Mouse (Mus musculus) heart, embryonic 13.5 days (tissue): ENCODE data around the gene Gm11541. TPM values are rescaled to one million over a fixed set of nuclear protein-coding genes. Genes with fewer than 3 reads are reported as not detected.

Experiments
- ATAC-seq: fragments of 200-750 bp; cut with Nextera tagmentation; 2 replicates; pipeline ENCODE4 v1.8.0; 2017; ENCODE audit warnings: moderate TSS enrichment; ENCODE audit not compliant: insufficient number of reproducible peaks, low FRiP score, low TSS enrichment; ENCODE audit errors: extremely low read depth
- H3K27ac ChIP-seq: fragments of 300-500 bp; sonication (generic); replicated peaks from 2 replicates; pipeline ENCODE4 v1.5.1; 2015; ENCODE audit warnings: moderate library complexity, mild to moderate bottlenecking, inconsistent platforms
- H3K27me3 ChIP-seq: fragments of 300-500 bp; sonication (generic); replicated peaks from 2 replicates; pipeline ENCODE4 v1.6.1; 2015; ENCODE audit warnings: mild to moderate bottlenecking, inconsistent platforms
- H3K36me3 ChIP-seq: fragments of 300-500 bp; sonication (generic); 2 replicates; pipeline ENCODE4 v1.6.1; 2015; ENCODE audit warnings: mild to moderate bottlenecking, inconsistent platforms
- H3K4me1 ChIP-seq: fragments of 300-500 bp; sonication (generic); 2 replicates; pipeline ENCODE4 v1.6.1; 2015; ENCODE audit warnings: inconsistent platforms
- H3K4me2 ChIP-seq: fragments of 300-500 bp; sonication (generic); 2 replicates; pipeline ENCODE4 v1.6.1; 2015; ENCODE audit warnings: inconsistent platforms, mild to moderate bottlenecking, moderate library complexity
- H3K4me3 ChIP-seq: fragments of 300-500 bp; sonication (generic); 2 replicates; pipeline ENCODE4 v1.5.1; 2015; ENCODE audit warnings: moderate library complexity, mild to moderate bottlenecking, inconsistent platforms
- H3K9ac ChIP-seq: fragments of 300-500 bp; sonication (generic); 2 replicates; pipeline ENCODE4 v1.6.1; 2015; ENCODE audit warnings: inconsistent platforms, mild to moderate bottlenecking, moderate library complexity
- H3K9me3 ChIP-seq: fragments of 300-500 bp; sonication (generic); 2 replicates; pipeline ENCODE4 v1.6.1; 2016; ENCODE audit warnings: inconsistent platforms
- WGBS: fragments of 180-500 bp; shearing (Covaris S2); methylation state at CpG from one replicate; pipeline ENCODE4 v1.1.7; 2015; ENCODE audit warnings: mixed read lengths; 5-methylcytosine and 5-hydroxymethylcytosine counted together
- polyA plus RNA-seq: library from polyadenylated mRNA; unstranded; fragments of >200 nt; fragmentation: Nextera tagmentation; extraction: Ambion mirVana; gene quantifications from 2 replicates; pipeline ENCODE4 v1.2.1, GENCODE M21; 2015

The Gm11541 gene
- polyA plus RNA-seq = 0.17 TPM in 1 of 2 replicates, not detected in the other

GRCm38 (mm10) chr11:94704472-94704871 lies at the start of gene Gm11541:
Gene Gm11541 (minus strand): TSS chr11:94704499.
- H3K36me3 ChIP-seq = no peaks in the 10 kb centered on the region
- no peak for ATAC-seq
- 71% methylated on average over 5 of the region's 5 CpGs for WGBS
- H3K4me1 ChIP-seq = 0 out of 2 replicates have a peak, but pooled peaks cover 5% of the 10 kb centered on the region
- H3K27ac ChIP-seq = no peak within 1 kb of the TSS
- no peak within 1 kb of the TSS for H3K9ac ChIP-seq
- H3K27me3 ChIP-seq = peaks cover 10% of the 10 kb centered on the region
- H3K4me2 ChIP-seq = no peak within 1 kb of the TSS
- H3K9me3 ChIP-seq = no peaks in the 10 kb centered on the region
- H3K4me3 ChIP-seq = no peak within 1 kb of the TSS

GRCm38 (mm10) chr11:94752946-94753713 lies 48.8 kb upstream of the Gm11541 start:
- ATAC-seq = no peak
- Histone ChIP-seq H3K9me3 (no peaks in the 10 kb centered on the region), H3K36me3 (no peaks in the 10 kb centered on the region), H3K4me2 (no peak overlapping the region), H3K27ac (no peak overlapping the region), H3K4me1 (no peaks in the 10 kb centered on the region), H3K4me3 (no peak overlapping the region), H3K27me3 (peaks cover 24% of the 10 kb centered on the region; the same call in 1 of the 2 replicates), H3K9ac (no peak overlapping the region)
- WGBS = 32% methylated on average over 2 of the region's 2 CpGs

- no peak within 1 kb of the TSS for H3K9ac ChIP-seq
- no peaks in the 10 kb centered on the region for H3K36me3 ChIP-seq
- no peaks in the 10 kb centered on the region for H3K4me1 ChIP-seq
- 67% methylated on average over 29 of the region's 29 CpGs for WGBS
- peaks cover 47% of the 10 kb centered on the region for H3K27me3 ChIP-seq
- no peak within 1 kb of the TSS for H3K27ac ChIP-seq
- peaks cover 12% of the 10 kb centered on the region; the same call in 1 of the 2 replicates for H3K9me3 ChIP-seq
- ATAC-seq = no peak
- no peak within 1 kb of the TSS for H3K4me2 ChIP-seq
- H3K4me3 ChIP-seq = no peak within 1 kb of the TSS
These were observed 37.5 kb upstream of the Gm11541 start, which contains the start of gene Cdc34b for GRCm38 (mm10) chr11:94741732-94742272. Gene Cdc34b (plus strand): TSS chr11:94741782.

DNA sequence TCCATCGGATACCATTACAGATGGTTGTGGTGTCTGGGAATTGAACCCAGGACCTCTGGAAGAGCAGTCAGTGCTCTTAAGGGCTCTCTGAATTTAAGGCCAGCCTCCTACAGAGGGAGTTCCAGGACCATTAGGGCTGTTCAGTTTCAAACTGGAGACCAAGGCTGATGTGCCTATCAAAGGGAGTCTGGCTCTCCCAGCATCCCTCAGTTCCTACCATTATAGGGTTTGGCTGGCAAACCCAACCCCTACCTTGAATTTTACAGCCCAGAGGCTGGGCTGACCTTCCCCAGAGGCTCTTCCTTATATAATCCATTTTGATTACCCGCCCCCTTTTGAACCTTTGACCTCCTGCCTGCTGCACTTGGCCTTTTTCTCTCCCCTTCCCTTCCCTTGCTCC lies 31.4 kb upstream of the Gm11541 start:
- no peak for ATAC-seq
- 66% methylated on average over 2 of the region's 2 CpGs for WGBS
- H3K9me3 ChIP-seq = no peaks in the 10 kb centered on the region

DNA sequence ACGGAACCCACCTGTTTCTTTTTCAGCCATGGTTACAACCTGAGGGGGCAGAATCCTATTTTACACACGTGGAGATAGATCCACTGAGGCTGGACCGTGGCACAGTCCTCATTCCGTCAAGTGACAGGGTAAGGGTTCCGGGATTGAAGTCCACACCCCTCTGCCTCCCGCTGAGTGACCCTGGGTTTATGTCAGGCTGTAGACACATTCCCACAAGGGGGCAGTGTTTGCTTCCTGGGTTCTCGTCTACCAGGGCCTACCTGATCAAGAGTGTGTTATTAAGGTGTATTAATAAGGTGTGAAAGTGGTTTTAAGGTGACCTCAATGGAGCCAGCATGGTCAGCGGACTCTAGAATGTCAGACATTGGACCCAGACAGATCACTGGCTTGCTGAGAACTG lies 28.5 kb upstream of the Gm11541 start:
- Histone ChIP-seq H3K36me3 (no peaks in the 10 kb centered on the region), H3K9ac (no peak overlapping the region), H3K27ac (no peak overlapping the region), H3K27me3 (no peaks in the 10 kb centered on the region; the same call in none of the 2 replicates), H3K4me3 (no peak overlapping the region), H3K4me1 (no peaks in the 10 kb centered on the region), H3K4me2 (peak overlapping the region; percentile 27), H3K9me3 (no peaks in the 10 kb centered on the region)
- ATAC-seq = no peak
- WGBS = 31% methylated on average over 8 of the region's 8 CpGs

More for the DNA sequence above, 31.4 kb upstream of the Gm11541 start:
- Histone ChIP-seq H3K4me1 (no peaks in the 10 kb centered on the region), H3K27ac (no peak overlapping the region), H3K4me3 (no peak overlapping the region), H3K27me3 (peaks cover 15% of the 10 kb centered on the region), H3K9ac (no peak overlapping the region), H3K4me2 (no peak overlapping the region), H3K36me3 (no peaks in the 10 kb centered on the region)

GRCm38 (mm10) chr11:94731229-94731628 lies 26.9 kb upstream of the Gm11541 start:
- no peak for ATAC-seq
- Histone ChIP-seq H3K4me2 (no peak overlapping the region), H3K9me3 (no peaks in the 10 kb centered on the region), H3K27ac (no peak overlapping the region), H3K27me3 (no peaks in the 10 kb centered on the region; the same call in 1 of the 2 replicates), H3K4me1 (no peaks in the 10 kb centered on the region), H3K36me3 (no peaks in the 10 kb centered on the region), H3K9ac (no peak overlapping the region), H3K4me3 (no peak overlapping the region)
- 70% methylated on average over 12 of the region's 12 CpGs for WGBS

GRCm38 (mm10) chr11:94730261-94730660 lies 26.0 kb upstream of the Gm11541 start:
- Histone ChIP-seq H3K27me3 (no peaks in the 10 kb centered on the region; the same call in 1 of the 2 replicates), H3K4me3 (no peak overlapping the region), H3K4me2 (no peak overlapping the region), H3K36me3 (no peaks in the 10 kb centered on the region), H3K4me1 (no peaks in the 10 kb centered on the region), H3K9ac (no peak overlapping the region), H3K27ac (no peak overlapping the region), H3K9me3 (no peaks in the 10 kb centered on the region)
- no peak for ATAC-seq
- 25% methylated on average over 5 of the region's 5 CpGs for WGBS

- H3K4me3 ChIP-seq = no peak overlapping the region
- ATAC-seq = no peak
- no peak overlapping the region for H3K9ac ChIP-seq
- no peaks in the 10 kb centered on the region for H3K9me3 ChIP-seq
- no peaks in the 10 kb centered on the region for H3K4me1 ChIP-seq
- 28% methylated on average over 4 of the region's 4 CpGs for WGBS
- H3K27ac ChIP-seq = no peak overlapping the region
- no peaks in the 10 kb centered on the region for H3K36me3 ChIP-seq
- no peaks in the 10 kb centered on the region; the same call in 1 of the 2 replicates for H3K27me3 ChIP-seq
- H3K4me2 ChIP-seq = no peak overlapping the region
These were observed 25.3 kb upstream of the Gm11541 start for GRCm38 (mm10) chr11:94729565-94729964.

DNA sequence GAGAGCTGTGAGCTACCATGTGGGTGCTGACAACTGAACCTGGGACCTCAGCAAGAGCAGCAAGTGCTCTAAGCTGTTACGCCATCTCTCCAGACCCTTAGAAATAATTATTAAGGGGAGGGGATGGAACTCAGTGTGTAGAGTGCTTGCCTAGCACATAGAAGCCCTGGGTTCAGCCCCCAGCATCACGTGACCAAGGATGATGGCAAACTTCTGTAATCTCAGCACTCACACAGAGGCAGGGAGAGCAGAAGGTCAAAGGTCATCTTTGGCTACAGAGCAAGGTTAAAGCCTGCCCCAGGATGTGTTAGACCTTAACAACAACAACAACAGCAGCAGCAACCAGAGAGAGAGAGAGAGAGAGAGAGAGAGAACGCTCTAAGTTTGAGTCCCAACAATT lies 24.2 kb upstream of the Gm11541 start:
- ATAC-seq = no peak
- H3K4me3 ChIP-seq = no peak overlapping the region
- 77% methylated on average over 3 of the region's 3 CpGs for WGBS

DNA sequence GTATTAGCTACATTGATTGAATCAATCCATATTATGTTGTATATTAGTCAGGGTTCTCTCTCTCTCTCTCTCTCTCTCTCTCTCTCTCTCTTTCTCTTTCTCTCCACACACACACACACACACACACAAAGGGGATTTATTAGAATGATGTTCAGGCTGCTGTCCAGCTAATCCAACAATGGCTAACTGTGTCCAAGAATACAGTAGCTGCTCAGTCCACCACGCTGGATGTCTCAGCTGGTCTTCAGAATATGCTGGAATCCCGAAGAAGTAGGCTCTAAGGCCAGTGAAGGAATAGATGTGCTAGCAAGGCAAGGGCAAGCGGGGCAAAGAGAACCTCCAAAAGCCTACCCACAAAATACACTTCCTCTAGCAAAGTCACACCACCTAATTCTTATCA lies 23.0 kb upstream of the Gm11541 start:
- Histone ChIP-seq H3K27me3 (no peaks in the 10 kb centered on the region; the same call in 1 of the 2 replicates), H3K4me1 (no peaks in the 10 kb centered on the region), H3K36me3 (no peaks in the 10 kb centered on the region), H3K4me2 (no peak overlapping the region), H3K9ac (no peak overlapping the region), H3K9me3 (no peaks in the 10 kb centered on the region), H3K27ac (no peak overlapping the region), H3K4me3 (no peak overlapping the region)
- ATAC-seq = no peak
- WGBS = 82% methylated on average over 3 of the region's 3 CpGs

More for the DNA sequence above, 24.2 kb upstream of the Gm11541 start:
- no peak overlapping the region for H3K4me2 ChIP-seq
- no peak overlapping the region for H3K27ac ChIP-seq
- no peaks in the 10 kb centered on the region for H3K36me3 ChIP-seq
- no peaks in the 10 kb centered on the region for H3K9me3 ChIP-seq
- no peaks in the 10 kb centered on the region for H3K4me1 ChIP-seq
- no peaks in the 10 kb centered on the region; the same call in 1 of the 2 replicates for H3K27me3 ChIP-seq
- no peak overlapping the region for H3K9ac ChIP-seq

- Histone ChIP-seq H3K9ac (no peak overlapping the region), H3K4me1 (peaks cover 25% of the 10 kb centered on the region), H3K4me2 (no peak overlapping the region), H3K27me3 (peaks cover 7% of the 10 kb centered on the region), H3K36me3 (no peaks in the 10 kb centered on the region), H3K9me3 (no peaks in the 10 kb centered on the region), H3K4me3 (no peak overlapping the region), H3K27ac (no peak overlapping the region)
- 91% methylated on average over 2 of the region's 2 CpGs for WGBS
- no peak for ATAC-seq
These were observed 14.9 kb upstream of the Gm11541 start for GRCm38 (mm10) chr11:94719216-94719615.
